Mouse (Mus musculus): Measurements from ENCODE around the gene Klk1b3. TPM values are rescaled to one million over a fixed set of nuclear protein-coding genes. Genes with fewer than 3 reads are reported as not detected.
"Not testable (repeated sequence)": the region's sequence is repeated elsewhere in the genome, so short reads cannot be mapped to it uniquely, and the experiment has no call there.

Gene Klk1b3
- total RNA-seq, 2 experiments from 2014 or later = not detected

DNA sequence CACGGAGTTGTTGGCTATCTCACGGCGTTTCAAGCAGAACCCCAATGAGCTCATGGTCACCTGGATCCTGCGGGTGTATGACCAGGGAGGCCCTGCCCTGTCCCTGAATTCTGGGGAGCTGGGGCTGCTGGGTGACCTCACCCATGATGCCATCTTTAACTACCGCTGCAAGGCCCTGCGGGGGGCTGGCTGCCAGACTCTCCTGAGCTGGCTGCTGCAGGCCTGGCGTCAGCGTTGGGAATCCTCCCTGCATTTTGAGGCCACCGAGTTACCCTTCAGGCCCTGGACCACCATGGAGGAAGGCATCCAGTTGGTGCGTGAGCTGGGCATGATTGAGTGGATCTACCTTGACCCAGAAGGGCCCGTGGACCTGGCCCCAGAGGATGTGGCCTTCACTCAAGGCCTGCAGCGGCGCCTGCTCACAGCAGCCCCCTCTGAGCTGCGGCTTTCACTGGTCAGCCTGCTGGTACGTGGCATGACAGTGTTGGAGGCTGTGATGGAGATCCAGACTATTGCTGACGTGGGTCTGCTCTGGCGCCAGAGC is 52.8 kb downstream of the Klk1b3 start:
- intact Hi-C loops (cut with DNase I); DNase-seq: not testable (repeated sequence)

Other genes starting within 250 kb of the Klk1b3 start
- not detected for gene Klk1b8, start 247.5 kb upstream of the Klk1b3 start, total RNA-seq (2021)
- not detected for gene Klk1b1, start 231.4 kb upstream of the Klk1b3 start, total RNA-seq (2021)
- not detected for gene Klk1b9, start 222.1 kb upstream of the Klk1b3 start, total RNA-seq (2021)
- gene Klk1b11, start 202.3 kb upstream of the Klk1b3 start, total RNA-seq (2021) = not detected
- gene Klk1b26, start 186.0 kb upstream of the Klk1b3 start, total RNA-seq (2021) = not detected
- not detected for gene Klk1b27, start 145.9 kb upstream of the Klk1b3 start, total RNA-seq (2021)
- gene Klk1b21, start 95.9 kb upstream of the Klk1b3 start, total RNA-seq (2021) = not detected
- not detected for gene Klk1b22, start 85.5 kb upstream of the Klk1b3 start, total RNA-seq (2021)
- gene Klk1b16, start 61.4 kb upstream of the Klk1b3 start, total RNA-seq (2021) = not detected
- gene Klk1b24, start 10.0 kb upstream of the Klk1b3 start, total RNA-seq (2021) = not detected
- gene Klk1b4, start 9.2 kb downstream of the Klk1b3 start, total RNA-seq (2021) = not detected
- gene Klk1b5, start 17.8 kb downstream of the Klk1b3 start, total RNA-seq (2021) = not detected
- under 1 TPM in 1 of 2 experiments, not detected in 1; 0.32 TPM for gene Klk1, start 27.2 kb downstream of the Klk1b3 start, total RNA-seq (2021)
- not detected for gene Gm36864, start 38.0 kb downstream of the Klk1b3 start, total RNA-seq (2021)
- gene 1700028J19Rik, start 48.5 kb downstream of the Klk1b3 start, total RNA-seq (2021) = under 1 TPM; 0.29 to 0.56 TPM
- gene 2410002F23Rik, start 48.5 kb downstream of the Klk1b3 start, total RNA-seq (2021) = 10 to 100 TPM; 18.2 to 18.8 TPM
- gene Acp4, start 59.2 kb downstream of the Klk1b3 start, total RNA-seq (2021) = not detected
- not detected for gene Gm15517, start 63.3 kb downstream of the Klk1b3 start, total RNA-seq (2021)
- under 1 TPM; 0.84 to 0.88 TPM for gene Clec11a, start 108.7 kb downstream of the Klk1b3 start, total RNA-seq (2021)
- 1 to 10 TPM; 1.0 to 1.4 TPM for gene Shank1, start 112.1 kb downstream of the Klk1b3 start, total RNA-seq (2021)
- gene Syt3, start 185.9 kb downstream of the Klk1b3 start, total RNA-seq (2021) = 1 to 10 TPM; 1.5 to 2.2 TPM
- under 1 TPM in 1 of 2 experiments, not detected in 1; 0.24 TPM for gene 1700008O03Rik, start 187.6 kb downstream of the Klk1b3 start, total RNA-seq (2021)
- gene Lrrc4b, start 230.8 kb downstream of the Klk1b3 start, total RNA-seq (2021) = 10 to 100 TPM; 18.7 to 19.7 TPM